Mouse (Mus musculus): ENCODE data around the gene Dgkg. TPM values are rescaled to one million over a fixed set of nuclear protein-coding genes. Genes with fewer than 3 reads are reported as not detected.

The Dgkg gene
- polyA plus RNA-seq, 1 experiment: 44.3 TPM

DNA sequence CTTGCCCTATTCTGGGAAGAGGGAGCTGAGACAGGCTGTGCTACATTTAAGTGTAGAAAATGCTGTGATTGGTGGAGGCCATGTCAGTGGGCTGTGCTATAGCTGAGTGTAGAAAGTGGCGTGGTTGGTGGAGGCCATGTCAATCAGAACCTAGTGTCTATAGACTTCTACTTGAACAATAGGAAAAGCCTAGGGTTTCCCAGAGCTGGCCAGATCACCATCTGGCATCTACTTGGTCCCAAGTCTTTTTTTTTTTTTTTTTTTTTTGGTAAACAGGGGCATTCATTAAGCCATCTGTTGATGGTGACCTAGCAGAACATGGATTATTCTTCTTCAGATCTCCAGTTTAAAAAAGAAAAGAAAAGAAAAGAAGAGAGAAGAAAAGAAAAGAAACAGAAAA lies 60.6 kb downstream of the Dgkg start:
- DNase-seq: peak in 1 of 2 experiments; percentile 44
- H3K4me1 ChIP-seq (ENCODE audit: control insufficient read depth, insufficient read depth, low read length): peaks cover 25% of the 10 kb centered on the region
- TF ChIP-seq POLR2A (IDR thresholded peaks at IDR 0.05; ENCODE audit: borderline replicate concordance, insufficient read depth, low read length) (no peak), CTCF (IDR thresholded peaks at IDR 0.05; ENCODE audit: borderline replicate concordance, insufficient read depth, low read depth, low read length) (no peak)
- no peaks in the 10 kb centered on the region for H3K27me3 ChIP-seq (ENCODE audit: control insufficient read depth, insufficient read depth, low read length)
- 47% methylated on average over 1 of the region's 1 CpGs for WGBS
- no peak overlapping the region for H3K27ac ChIP-seq (ENCODE audit: insufficient read depth, low read length)
- H3K4me3 ChIP-seq (replicated peaks; ENCODE audit: insufficient read depth, low read depth, low read length): no peak overlapping the region

DNA sequence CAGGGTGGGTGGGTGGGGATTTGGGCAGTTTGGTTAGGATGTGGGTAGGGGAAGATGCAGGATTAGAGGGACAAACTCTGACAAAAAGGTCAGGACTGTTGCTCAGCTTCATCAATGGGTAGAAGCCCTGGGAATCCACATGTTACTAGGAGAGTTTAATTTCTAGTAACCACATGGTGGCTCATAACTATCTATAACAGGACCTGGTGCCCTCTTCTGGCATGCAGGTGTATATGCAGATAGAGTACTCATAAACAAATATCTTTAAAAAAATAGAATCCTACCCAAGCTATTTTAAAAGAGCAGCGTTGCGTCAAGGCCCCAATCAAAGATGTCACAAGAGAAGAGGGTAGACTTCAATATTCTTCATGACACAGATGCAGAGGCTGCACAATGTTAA lies 63.1 kb downstream of the Dgkg start:
- H3K4me3 ChIP-seq (replicated peaks; ENCODE audit: insufficient read depth, low read depth, low read length): no peak overlapping the region
- DNase-seq: no peak
- WGBS: 95% methylated on average over 2 of the region's 2 CpGs
- H3K27ac ChIP-seq (ENCODE audit: insufficient read depth, low read length): no peak overlapping the region
- TF ChIP-seq POLR2A (IDR thresholded peaks at IDR 0.05; ENCODE audit: borderline replicate concordance, insufficient read depth, low read length) (no peak), CTCF (IDR thresholded peaks at IDR 0.05; ENCODE audit: borderline replicate concordance, insufficient read depth, low read depth, low read length) (no peak)
- H3K27me3 ChIP-seq (ENCODE audit: control insufficient read depth, insufficient read depth, low read length): no peaks in the 10 kb centered on the region
- H3K4me1 ChIP-seq (ENCODE audit: control insufficient read depth, insufficient read depth, low read length): peaks cover 21% of the 10 kb centered on the region

DNA sequence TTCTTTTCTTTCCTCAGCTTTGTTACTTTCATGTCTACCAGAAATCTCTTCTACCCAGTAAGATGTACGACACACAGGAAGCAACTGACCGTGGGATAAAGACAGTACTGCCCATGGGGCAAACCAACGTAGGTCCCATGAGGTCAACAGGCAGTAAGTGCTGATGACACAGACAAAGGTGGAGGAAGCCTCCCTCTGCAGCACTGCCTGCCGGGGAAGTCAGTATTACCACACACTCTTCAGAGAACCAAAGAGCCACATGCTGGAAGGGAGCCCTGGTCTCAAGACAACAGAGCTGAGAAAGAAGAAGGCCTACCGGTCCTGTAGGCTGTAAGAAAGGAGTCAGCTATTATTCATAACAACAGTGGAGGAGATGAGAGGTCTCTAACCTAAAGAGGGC lies 67.4 kb downstream of the Dgkg start:
- TF ChIP-seq CTCF (IDR thresholded peaks at IDR 0.05; ENCODE audit: borderline replicate concordance, insufficient read depth, low read depth, low read length): no peak
- no peak for TF ChIP-seq POLR2A (IDR thresholded peaks at IDR 0.05; ENCODE audit: borderline replicate concordance, insufficient read depth, low read length)
- no peak overlapping the region for H3K4me3 ChIP-seq (replicated peaks; ENCODE audit: insufficient read depth, low read depth, low read length)
- H3K27me3 ChIP-seq (ENCODE audit: control insufficient read depth, insufficient read depth, low read length): no peaks in the 10 kb centered on the region
- WGBS: 81% methylated on average over 5 of the region's 5 CpGs
- no peak overlapping the region for H3K27ac ChIP-seq (ENCODE audit: insufficient read depth, low read length)
- no peak for DNase-seq
- no peaks in the 10 kb centered on the region; the same call in 1 of the 2 replicates for H3K4me1 ChIP-seq (ENCODE audit: control insufficient read depth, insufficient read depth, low read length)

DNA sequence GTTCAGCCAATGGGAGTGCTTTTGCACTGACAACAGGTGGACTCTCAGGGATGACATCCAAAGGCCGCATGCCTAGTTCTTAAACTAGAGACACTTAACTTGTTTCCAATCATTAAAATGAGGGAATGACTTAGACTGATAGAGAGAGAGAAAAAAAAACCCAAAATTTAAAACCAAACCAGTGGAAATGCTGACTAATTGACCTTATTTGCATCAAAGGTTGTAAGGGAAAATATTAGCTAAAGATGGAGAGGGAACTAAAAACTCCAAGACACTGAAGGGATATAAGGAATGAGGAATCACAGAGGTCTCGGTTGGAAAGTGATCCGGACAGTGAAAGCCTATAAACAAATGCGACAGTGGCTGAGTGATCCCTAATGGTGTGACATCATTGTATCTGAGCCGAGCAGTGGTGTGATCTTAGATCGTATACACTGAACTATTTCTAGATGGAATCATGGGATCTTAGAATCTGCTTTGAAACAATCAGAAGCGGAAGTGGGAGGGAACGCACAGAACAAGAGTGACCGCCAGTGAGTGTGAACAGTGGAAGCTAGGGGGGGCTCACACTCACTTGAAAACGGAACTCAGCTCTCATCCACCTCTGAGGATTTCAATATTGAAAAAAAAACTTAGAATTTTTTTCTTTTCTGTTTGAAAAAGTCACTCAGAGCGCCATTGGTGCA lies 70.7 kb downstream of the Dgkg start:
- no peaks in the 10 kb centered on the region for H3K27me3 ChIP-seq (ENCODE audit: control insufficient read depth, insufficient read depth, low read length)
- H3K4me1 ChIP-seq (ENCODE audit: control insufficient read depth, insufficient read depth, low read length): no peaks in the 10 kb centered on the region; the same call in none of the 2 replicates
- TF ChIP-seq POLR2A (IDR thresholded peaks at IDR 0.05; ENCODE audit: borderline replicate concordance, insufficient read depth, low read length): no peak
- no peak for TF ChIP-seq CTCF (IDR thresholded peaks at IDR 0.05; ENCODE audit: borderline replicate concordance, insufficient read depth, low read depth, low read length)
- no peak overlapping the region for H3K27ac ChIP-seq (ENCODE audit: insufficient read depth, low read length)
- H3K4me3 ChIP-seq (replicated peaks; ENCODE audit: insufficient read depth, low read depth, low read length): no peak overlapping the region
- WGBS: 89% methylated on average over 11 of the region's 11 CpGs
- no peak for DNase-seq

DNA sequence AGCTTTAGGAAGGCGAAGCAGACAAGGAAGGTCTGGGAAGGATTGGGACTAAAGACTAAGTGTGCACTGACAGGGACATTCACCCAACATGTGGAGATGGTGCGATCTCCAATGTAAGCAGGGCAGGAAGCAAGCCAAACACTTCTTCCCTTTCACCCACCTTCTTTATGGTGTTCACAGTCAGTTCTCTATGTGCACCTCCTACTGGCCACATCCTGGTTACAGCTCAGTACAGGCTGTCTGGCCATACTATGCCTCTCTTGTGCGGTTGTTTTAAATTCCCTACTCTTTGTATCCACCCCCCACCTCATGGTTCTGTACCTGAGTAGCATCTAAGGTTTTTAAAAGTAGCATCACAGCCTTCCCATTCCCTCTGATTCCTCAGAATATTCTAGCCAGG lies 71.5 kb downstream of the Dgkg start:
- TF ChIP-seq CTCF (IDR thresholded peaks at IDR 0.05; ENCODE audit: borderline replicate concordance, insufficient read depth, low read depth, low read length) (no peak), POLR2A (IDR thresholded peaks at IDR 0.05; ENCODE audit: borderline replicate concordance, insufficient read depth, low read length) (no peak)
- no peaks in the 10 kb centered on the region for H3K27me3 ChIP-seq (ENCODE audit: control insufficient read depth, insufficient read depth, low read length)
- H3K4me1 ChIP-seq (ENCODE audit: control insufficient read depth, insufficient read depth, low read length): no peaks in the 10 kb centered on the region; the same call in none of the 2 replicates
- no peak overlapping the region for H3K4me3 ChIP-seq (replicated peaks; ENCODE audit: insufficient read depth, low read depth, low read length)
- peak in 1 of 2 experiments; percentile 3 for DNase-seq
- WGBS: 90% methylated on average over 3 of the region's 3 CpGs
- H3K27ac ChIP-seq (ENCODE audit: insufficient read depth, low read length): no peak overlapping the region

DNA sequence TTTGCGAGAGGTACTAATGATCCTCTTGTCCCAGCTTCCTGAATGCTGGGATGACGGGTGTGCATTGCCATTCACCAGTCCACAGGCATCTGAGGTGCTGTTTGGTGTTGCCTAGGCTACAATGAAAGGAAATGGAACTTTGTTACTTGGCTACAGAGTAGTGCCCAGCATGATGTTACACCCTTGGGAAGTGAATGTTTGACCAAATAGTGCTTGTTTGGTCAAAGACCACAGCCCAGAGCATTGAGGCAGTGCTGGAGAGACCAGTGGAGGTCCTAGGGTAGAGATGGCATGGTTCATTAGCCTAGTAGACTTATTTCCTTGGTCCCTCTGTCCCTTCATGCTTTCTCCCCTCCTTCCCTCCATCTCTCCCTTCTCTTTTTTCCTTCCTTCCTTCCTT lies 73.6 kb downstream of the Dgkg start:
- TF ChIP-seq CTCF (IDR thresholded peaks at IDR 0.05; ENCODE audit: borderline replicate concordance, insufficient read depth, low read depth, low read length) (no peak), POLR2A (IDR thresholded peaks at IDR 0.05; ENCODE audit: borderline replicate concordance, insufficient read depth, low read length) (no peak)
- Histone ChIP-seq H3K4me3 (replicated peaks; ENCODE audit: insufficient read depth, low read depth, low read length) (no peak overlapping the region), H3K4me1 (ENCODE audit: control insufficient read depth, insufficient read depth, low read length) (no peaks in the 10 kb centered on the region; the same call in none of the 2 replicates), H3K27me3 (ENCODE audit: control insufficient read depth, insufficient read depth, low read length) (no peaks in the 10 kb centered on the region), H3K27ac (ENCODE audit: insufficient read depth, low read length) (no peak overlapping the region)
- peak in 1 of 2 experiments; percentile 6 for DNase-seq
- WGBS: 76% methylated on average over 2 of the region's 2 CpGs

DNA sequence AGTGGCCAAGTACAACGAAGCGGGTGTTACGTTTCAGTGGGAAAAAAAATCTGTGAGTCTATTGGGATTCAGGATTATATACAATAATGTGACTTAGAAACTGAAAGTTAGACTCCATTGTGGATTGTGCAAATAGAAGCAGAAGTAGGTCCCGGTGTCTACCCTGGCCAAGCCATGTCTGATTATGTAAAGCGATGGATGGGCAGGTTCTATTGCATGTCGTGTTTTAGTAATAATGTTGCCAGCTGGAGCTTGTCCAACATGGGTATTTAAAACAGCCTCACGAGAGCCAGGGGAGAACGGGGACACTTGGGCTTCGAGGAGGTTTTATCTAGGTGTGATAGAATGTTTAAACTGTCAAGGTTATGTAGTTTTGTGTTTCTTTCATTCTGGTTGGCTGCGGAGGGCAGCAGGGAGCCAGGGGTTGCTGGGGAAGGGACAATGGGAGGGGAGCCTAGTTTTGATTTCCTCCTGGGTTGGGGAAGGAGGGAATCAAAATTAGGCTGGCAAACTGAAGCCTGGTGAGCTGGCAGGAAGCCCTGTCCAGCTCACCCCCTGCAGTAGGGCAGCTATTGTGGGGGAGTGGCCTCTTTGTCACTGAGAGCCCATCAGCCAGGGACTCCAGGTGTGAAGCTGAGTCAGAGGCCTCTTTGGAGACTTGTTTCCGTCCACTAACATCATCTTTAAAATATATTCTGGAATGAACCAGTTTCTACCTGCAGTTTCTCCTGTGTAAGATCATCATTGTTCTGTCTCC lies 74.7 kb downstream of the Dgkg start:
- Histone ChIP-seq H3K4me3 (replicated peaks; ENCODE audit: insufficient read depth, low read depth, low read length) (no peak overlapping the region), H3K27me3 (ENCODE audit: control insufficient read depth, insufficient read depth, low read length) (no peaks in the 10 kb centered on the region), H3K27ac (ENCODE audit: insufficient read depth, low read length) (peak overlapping the region; percentile 11; the same call in 1 of the 2 replicates), H3K4me1 (ENCODE audit: control insufficient read depth, insufficient read depth, low read length) (no peaks in the 10 kb centered on the region; the same call in none of the 2 replicates)
- DNase-seq: peak; percentile 47 to 66
- TF ChIP-seq CTCF (IDR thresholded peaks at IDR 0.05; ENCODE audit: borderline replicate concordance, insufficient read depth, low read depth, low read length) (no peak), POLR2A (IDR thresholded peaks at IDR 0.05; ENCODE audit: borderline replicate concordance, insufficient read depth, low read length) (no peak)
- WGBS: 16% methylated on average over 11 of the region's 11 CpGs

All from cerebellum, adult 2 months (tissue).